Mouse (Mus musculus) fat pad, adult 2 months (tissue): ENCODE results near the gene Gpr87.

Experiments
- DNase-seq: peaks from one replicate; pipeline ENCODE4 v3.0.0-alpha.2; 2011; ENCODE audit warnings: low read depth, low spot score; ENCODE audit errors: extremely low read depth

Gene Gpr87

GRCm38 (mm10) chr3:59191674-59192073 is 3.2 kb downstream of the Gpr87 start:
- DNase-seq: no peak

- no peak for DNase-seq
Observed at GRCm38 (mm10) chr3:59187336-59187735, 7.6 kb downstream of the Gpr87 start.

- no peak for DNase-seq
Observed at GRCm38 (mm10) chr3:59185662-59186061, 9.2 kb downstream of the Gpr87 start.

- DNase-seq: no peak
Observed at GRCm38 (mm10) chr3:59182129-59182528, 12.8 kb downstream of the Gpr87 start.

- no peak for DNase-seq
Observed at GRCm38 (mm10) chr3:59181134-59181533, 13.8 kb downstream of the Gpr87 start.

- DNase-seq: no peak
Observed at GRCm38 (mm10) chr3:59176871-59177270, 18.0 kb downstream of the Gpr87 start.

- DNase-seq: no peak
Observed at GRCm38 (mm10) chr3:59175234-59175633, 19.7 kb downstream of the Gpr87 start.

- DNase-seq: no peak
Observed at GRCm38 (mm10) chr3:59174426-59175154, 20.3 kb downstream of the Gpr87 start.

- DNase-seq: no peak
Observed at GRCm38 (mm10) chr3:59169921-59170627, 24.8 kb downstream of the Gpr87 start.

- DNase-seq: no peak
Observed at GRCm38 (mm10) chr3:59169215-59169614, 25.7 kb downstream of the Gpr87 start.

- no peak for DNase-seq
Observed at GRCm38 (mm10) chr3:59168476-59168875, 26.4 kb downstream of the Gpr87 start.

GRCm38 (mm10) chr3:59167417-59168054 is 27.4 kb downstream of the Gpr87 start:
- no peak for DNase-seq

GRCm38 (mm10) chr3:59160465-59160864 is 34.4 kb downstream of the Gpr87 start:
- DNase-seq: no peak

- no peak for DNase-seq
Observed at GRCm38 (mm10) chr3:59157048-59157447, 37.9 kb downstream of the Gpr87 start.

GRCm38 (mm10) chr3:59155404-59155803 is 39.5 kb downstream of the Gpr87 start:
- DNase-seq: no peak

- DNase-seq: no peak
Observed at GRCm38 (mm10) chr3:59154888-59155287, 40.0 kb downstream of the Gpr87 start.

GRCm38 (mm10) chr3:59153424-59153823 is 41.5 kb downstream of the Gpr87 start, which contains the start of gene P2ry14:
Gene P2ry14, minus strand, starts transcription at chr3:59153618.
- no peak for DNase-seq

GRCm38 (mm10) chr3:59150624-59151023 is 44.3 kb downstream of the Gpr87 start:
- DNase-seq: no peak

GRCm38 (mm10) chr3:59149646-59150045 is 45.3 kb downstream of the Gpr87 start:
- no peak for DNase-seq

- DNase-seq: no peak
Observed at GRCm38 (mm10) chr3:59145194-59145593, 49.7 kb downstream of the Gpr87 start.

- no peak for DNase-seq
Observed at GRCm38 (mm10) chr3:59141507-59142305, 53.2 kb downstream of the Gpr87 start.
